Mouse (Mus musculus) CD4-positive helper T cell, adult 2 months (primary cell): ENCODE measurements around the gene Smg8.

Source experiments
- DNase-seq: peaks from one replicate; pipeline ENCODE4 v3.0.0-alpha.2; 2012; ENCODE audit warnings: low read depth, missing footprints, low spot score

Gene Smg8

GRCm38 (mm10) chr11:87043052-87043451, 43.5 kb downstream of the Smg8 start:
- DNase-seq: no peak

GRCm38 (mm10) chr11:87039307-87039963, 47.1 kb downstream of the Smg8 start:
- no peak for DNase-seq

GRCm38 (mm10) chr11:87036180-87036579, 50.4 kb downstream of the Smg8 start:
- no peak for DNase-seq

GRCm38 (mm10) chr11:87028212-87028611, 58.4 kb downstream of the Smg8 start:
- DNase-seq: no peak
